Mouse (Mus musculus) heart, embryonic 10.5 days (tissue): ENCODE measurements at regions not wholly inside any gene's neighbourhood (a gene's known extent, or its start where the extent isn't known, plus 50 kb on each side); places are given as distances from the start of the nearest gene placed in this dataset.

Source experiments
- DNase-seq: peaks from one replicate; pipeline ENCODE4 v3.0.0-alpha.2; 2017; ENCODE audit warnings: low spot score
- H3K27ac ChIP-seq: fragments of 300-500 bp; sonication (generic); 2 replicates; pipeline ENCODE4 v1.5.1; 2016; ENCODE audit warnings: mild to moderate bottlenecking
- H3K27me3 ChIP-seq: fragments of 300-500 bp; sonication (generic); 2 replicates; pipeline ENCODE4 v1.6.1; 2016; ENCODE audit warnings: mild to moderate bottlenecking; ENCODE audit not compliant: poor library complexity, insufficient read depth, severe bottlenecking
- H3K36me3 ChIP-seq: fragments of 300-500 bp; sonication (generic); 2 replicates; pipeline ENCODE4 v1.6.1; 2016; ENCODE audit warnings: mild to moderate bottlenecking, moderate library complexity
- H3K4me1 ChIP-seq: fragments of 300-500 bp; sonication (generic); 2 replicates; pipeline ENCODE4 v1.6.1; 2016; ENCODE audit warnings: mild to moderate bottlenecking
- H3K4me3 ChIP-seq: fragments of 300-500 bp; sonication (generic); 2 replicates; pipeline ENCODE4 v1.5.1; 2016; ENCODE audit warnings: mild to moderate bottlenecking, moderate library complexity
- H3K9me3 ChIP-seq: fragments of 300-500 bp; sonication (generic); 2 replicates; pipeline ENCODE4 v1.6.1; 2016; ENCODE audit warnings: mild to moderate bottlenecking, moderate library complexity
- WGBS: fragments of 180-500 bp; shearing (Covaris S2); methylation state at CpG from one replicate; pipeline ENCODE4 v1.1.7; 2016; 5-methylcytosine and 5-hydroxymethylcytosine counted together

- Histone ChIP-seq H3K4me3 (no peak overlapping the region), H3K27ac (no peak overlapping the region), H3K27me3 (no peaks in the 10 kb centered on the region), H3K9me3 (no peaks in the 10 kb centered on the region), H3K4me1 (no peaks in the 10 kb centered on the region), H3K36me3 (no peaks in the 10 kb centered on the region)
- no peak for DNase-seq
- 65% methylated on average over 4 of the region's 4 CpGs for WGBS
These were observed 245.7 kb downstream of the Flrt2 start for GRCm38 (mm10) chr12:95937705-95938104.

GRCm38 (mm10) chr12:95940465-95941012, 248.5 kb downstream of the Flrt2 start:
- Histone ChIP-seq H3K27ac (no peak overlapping the region), H3K36me3 (no peaks in the 10 kb centered on the region), H3K4me1 (no peaks in the 10 kb centered on the region), H3K27me3 (no peaks in the 10 kb centered on the region), H3K9me3 (no peaks in the 10 kb centered on the region), H3K4me3 (no peak overlapping the region)
- DNase-seq, result no peak
- 82% methylated on average over 1 of the region's 1 CpGs for WGBS

- DNase-seq, result no peak
- Histone ChIP-seq H3K36me3 (no peaks in the 10 kb centered on the region), H3K4me1 (no peaks in the 10 kb centered on the region), H3K27me3 (no peaks in the 10 kb centered on the region), H3K4me3 (no peak overlapping the region), H3K27ac (no peak overlapping the region), H3K9me3 (no peaks in the 10 kb centered on the region)
- WGBS, result 74% methylated on average over 6 of the region's 6 CpGs
These were observed 267.9 kb downstream of the Flrt2 start for GRCm38 (mm10) chr12:95959786-95960504.

- no peak overlapping the region for H3K4me3 ChIP-seq
- no peaks in the 10 kb centered on the region for H3K4me1 ChIP-seq
- H3K36me3 ChIP-seq, result no peaks in the 10 kb centered on the region
- no peak for DNase-seq
- 55% methylated on average over 3 of the region's 3 CpGs for WGBS
- H3K27ac ChIP-seq, result no peak overlapping the region
- no peaks in the 10 kb centered on the region for H3K9me3 ChIP-seq
- H3K27me3 ChIP-seq, result no peaks in the 10 kb centered on the region
These were observed 268.5 kb downstream of the Flrt2 start for GRCm38 (mm10) chr12:95960505-95960871.

GRCm38 (mm10) chr12:95962817-95963216, 270.8 kb downstream of the Flrt2 start:
- 70% methylated on average over 4 of the region's 4 CpGs for WGBS
- no peaks in the 10 kb centered on the region for H3K27me3 ChIP-seq
- no peaks in the 10 kb centered on the region for H3K4me1 ChIP-seq
- H3K4me3 ChIP-seq, result no peak overlapping the region
- no peaks in the 10 kb centered on the region for H3K36me3 ChIP-seq
- DNase-seq, result no peak
- no peak overlapping the region for H3K27ac ChIP-seq
- no peaks in the 10 kb centered on the region for H3K9me3 ChIP-seq

- DNase-seq, result no peak
- no peak overlapping the region for H3K27ac ChIP-seq
- H3K9me3 ChIP-seq, result no peaks in the 10 kb centered on the region
- no peaks in the 10 kb centered on the region for H3K27me3 ChIP-seq
- no peaks in the 10 kb centered on the region for H3K4me1 ChIP-seq
- H3K36me3 ChIP-seq, result no peaks in the 10 kb centered on the region
- no peak overlapping the region for H3K4me3 ChIP-seq
- WGBS, result 75% methylated on average over 5 of the region's 5 CpGs
These were observed 296.8 kb downstream of the Flrt2 start for GRCm38 (mm10) chr12:95988669-95989288.

- Histone ChIP-seq H3K9me3 (no peaks in the 10 kb centered on the region), H3K4me3 (no peak overlapping the region), H3K27me3 (no peaks in the 10 kb centered on the region), H3K27ac (no peak overlapping the region), H3K4me1 (no peaks in the 10 kb centered on the region), H3K36me3 (no peaks in the 10 kb centered on the region)
- WGBS, result 65% methylated on average over 2 of the region's 2 CpGs
- DNase-seq, result no peak
These were observed 302.9 kb downstream of the Flrt2 start for GRCm38 (mm10) chr12:95994963-95995362.

GRCm38 (mm10) chr12:96030180-96030579, 338.2 kb downstream of the Flrt2 start:
- 54% methylated on average over 1 of the region's 1 CpGs for WGBS
- DNase-seq, result no peak
- Histone ChIP-seq H3K9me3 (0 out of 2 replicates have a peak, but pooled peaks cover 2% of the 10 kb centered on the region), H3K36me3 (no peaks in the 10 kb centered on the region), H3K27me3 (no peaks in the 10 kb centered on the region), H3K4me3 (no peak overlapping the region), H3K4me1 (no peaks in the 10 kb centered on the region), H3K27ac (no peak overlapping the region)

GRCm38 (mm10) chr12:96075365-96075764, 383.3 kb downstream of the Flrt2 start:
- no peak for DNase-seq
- no peak overlapping the region for H3K27ac ChIP-seq
- WGBS, result 83% methylated on average over 4 of the region's 4 CpGs

GRCm38 (mm10) chr12:96090995-96091394, 399.0 kb downstream of the Flrt2 start:
- no peaks in the 10 kb centered on the region for H3K36me3 ChIP-seq
- WGBS, result 87% methylated on average over 2 of the region's 2 CpGs
- H3K27me3 ChIP-seq, result no peaks in the 10 kb centered on the region
- DNase-seq, result no peak
- H3K4me1 ChIP-seq, result no peaks in the 10 kb centered on the region
- H3K27ac ChIP-seq, result no peak overlapping the region
- H3K4me3 ChIP-seq, result no peak overlapping the region
- H3K9me3 ChIP-seq, result no peaks in the 10 kb centered on the region

More at GRCm38 (mm10) chr12:96075365-96075764, 383.3 kb downstream of the Flrt2 start:
- Histone ChIP-seq H3K9me3 (no peaks in the 10 kb centered on the region), H3K27me3 (no peaks in the 10 kb centered on the region), H3K4me3 (no peak overlapping the region), H3K36me3 (no peaks in the 10 kb centered on the region), H3K4me1 (no peaks in the 10 kb centered on the region)

GRCm38 (mm10) chr12:96106254-96106653, 414.2 kb downstream of the Flrt2 start:
- 69% methylated on average over 1 of the region's 1 CpGs for WGBS

GRCm38 (mm10) chr12:96114727-96115379, 422.8 kb downstream of the Flrt2 start:
- H3K27me3 ChIP-seq, result no peaks in the 10 kb centered on the region
- H3K36me3 ChIP-seq, result no peaks in the 10 kb centered on the region
- no peaks in the 10 kb centered on the region for H3K9me3 ChIP-seq
- no peaks in the 10 kb centered on the region for H3K4me1 ChIP-seq
- H3K27ac ChIP-seq, result no peak overlapping the region
- 71% methylated on average over 3 of the region's 3 CpGs for WGBS
- DNase-seq, result no peak
- H3K4me3 ChIP-seq, result no peak overlapping the region

More at GRCm38 (mm10) chr12:96106254-96106653, 414.2 kb downstream of the Flrt2 start:
- Histone ChIP-seq H3K9me3 (no peaks in the 10 kb centered on the region), H3K36me3 (no peaks in the 10 kb centered on the region), H3K4me3 (no peak overlapping the region), H3K27ac (no peak overlapping the region), H3K4me1 (no peaks in the 10 kb centered on the region), H3K27me3 (no peaks in the 10 kb centered on the region)
- no peak for DNase-seq

GRCm38 (mm10) chr12:96117553-96117952, 425.5 kb downstream of the Flrt2 start:
- DNase-seq, result no peak
- Histone ChIP-seq H3K4me1 (no peaks in the 10 kb centered on the region), H3K9me3 (no peaks in the 10 kb centered on the region), H3K36me3 (no peaks in the 10 kb centered on the region), H3K4me3 (no peak overlapping the region), H3K27ac (no peak overlapping the region), H3K27me3 (no peaks in the 10 kb centered on the region)
- WGBS, result 80% methylated on average over 3 of the region's 3 CpGs
